Mouse (Mus musculus): ENCODE measurements around the gene Igfbp4. TPM values are rescaled to one million over a fixed set of nuclear protein-coding genes. Genes with fewer than 3 reads are reported as not detected.

The Igfbp4 gene
- polyA plus RNA-seq, 1 experiment, result 145 TPM

GRCm38 (mm10) chr11:99043632-99044031, 2.6 kb downstream of the Igfbp4 start:
- TF ChIP-seq POLR2A (IDR thresholded peaks at IDR 0.05; ENCODE audit: borderline replicate concordance, extremely low read depth, insufficient read depth, insufficient read length, poor library complexity, severe bottlenecking) (no peak), CTCF (IDR thresholded peaks at IDR 0.05; ENCODE audit: borderline replicate concordance, extremely low read depth, insufficient read depth, insufficient read length) (no peak)
- DNase-seq (ENCODE audit: low read depth), result no peak

DNA sequence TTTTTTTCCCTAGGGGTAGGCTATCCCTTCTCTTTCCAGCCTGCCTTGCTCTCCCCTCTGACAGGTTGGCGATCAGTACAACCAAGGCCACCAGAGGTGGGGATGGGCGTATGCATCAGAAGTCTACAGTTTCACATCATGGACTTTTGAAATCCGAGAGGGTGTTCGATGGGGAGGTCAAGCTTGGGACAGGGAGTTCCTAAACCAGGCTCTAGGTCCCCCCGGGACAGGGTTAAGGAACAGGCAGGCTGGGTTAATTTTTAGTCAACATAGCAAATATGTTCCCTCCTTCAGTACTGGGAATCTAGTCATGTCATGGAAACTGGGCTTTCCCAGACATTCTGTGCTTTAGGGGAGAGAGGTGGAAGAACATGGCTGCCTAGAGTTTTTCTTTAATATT, 3.3 kb downstream of the Igfbp4 start:
- no peak for TF ChIP-seq CTCF (IDR thresholded peaks at IDR 0.05; ENCODE audit: borderline replicate concordance, extremely low read depth, insufficient read depth, insufficient read length)
- TF ChIP-seq POLR2A (IDR thresholded peaks at IDR 0.05; ENCODE audit: borderline replicate concordance, extremely low read depth, insufficient read depth, insufficient read length, poor library complexity, severe bottlenecking), result no peak
- DNase-seq (ENCODE audit: low read depth), result no peak

GRCm38 (mm10) chr11:99045159-99045889, 4.3 kb downstream of the Igfbp4 start:
- no peak for DNase-seq (ENCODE audit: low read depth)
- no peak for TF ChIP-seq POLR2A (IDR thresholded peaks at IDR 0.05; ENCODE audit: borderline replicate concordance, extremely low read depth, insufficient read depth, insufficient read length, poor library complexity, severe bottlenecking)
- TF ChIP-seq CTCF (IDR thresholded peaks at IDR 0.05; ENCODE audit: borderline replicate concordance, extremely low read depth, insufficient read depth, insufficient read length), result no peak

- TF ChIP-seq CTCF (IDR thresholded peaks at IDR 0.05; ENCODE audit: borderline replicate concordance, extremely low read depth, insufficient read depth, insufficient read length) (no peak), POLR2A (IDR thresholded peaks at IDR 0.05; ENCODE audit: borderline replicate concordance, extremely low read depth, insufficient read depth, insufficient read length, poor library complexity, severe bottlenecking) (no peak)
These were observed 6.1 kb downstream of the Igfbp4 start for GRCm38 (mm10) chr11:99047120-99047519.

GRCm38 (mm10) chr11:99047643-99048042, 6.6 kb downstream of the Igfbp4 start:
- no peak for DNase-seq (ENCODE audit: low read depth)
- TF ChIP-seq CTCF (IDR thresholded peaks at IDR 0.05; ENCODE audit: borderline replicate concordance, extremely low read depth, insufficient read depth, insufficient read length) (no peak), POLR2A (IDR thresholded peaks at IDR 0.05; ENCODE audit: borderline replicate concordance, extremely low read depth, insufficient read depth, insufficient read length, poor library complexity, severe bottlenecking) (no peak)

More at GRCm38 (mm10) chr11:99047120-99047519, 6.1 kb downstream of the Igfbp4 start:
- peak; percentile 30 for DNase-seq (ENCODE audit: low read depth)

GRCm38 (mm10) chr11:99055143-99055542, 14.1 kb downstream of the Igfbp4 start:
- no peak for DNase-seq (ENCODE audit: low read depth)
- TF ChIP-seq POLR2A (IDR thresholded peaks at IDR 0.05; ENCODE audit: borderline replicate concordance, extremely low read depth, insufficient read depth, insufficient read length, poor library complexity, severe bottlenecking) (no peak), CTCF (IDR thresholded peaks at IDR 0.05; ENCODE audit: borderline replicate concordance, extremely low read depth, insufficient read depth, insufficient read length) (no peak)

DNA sequence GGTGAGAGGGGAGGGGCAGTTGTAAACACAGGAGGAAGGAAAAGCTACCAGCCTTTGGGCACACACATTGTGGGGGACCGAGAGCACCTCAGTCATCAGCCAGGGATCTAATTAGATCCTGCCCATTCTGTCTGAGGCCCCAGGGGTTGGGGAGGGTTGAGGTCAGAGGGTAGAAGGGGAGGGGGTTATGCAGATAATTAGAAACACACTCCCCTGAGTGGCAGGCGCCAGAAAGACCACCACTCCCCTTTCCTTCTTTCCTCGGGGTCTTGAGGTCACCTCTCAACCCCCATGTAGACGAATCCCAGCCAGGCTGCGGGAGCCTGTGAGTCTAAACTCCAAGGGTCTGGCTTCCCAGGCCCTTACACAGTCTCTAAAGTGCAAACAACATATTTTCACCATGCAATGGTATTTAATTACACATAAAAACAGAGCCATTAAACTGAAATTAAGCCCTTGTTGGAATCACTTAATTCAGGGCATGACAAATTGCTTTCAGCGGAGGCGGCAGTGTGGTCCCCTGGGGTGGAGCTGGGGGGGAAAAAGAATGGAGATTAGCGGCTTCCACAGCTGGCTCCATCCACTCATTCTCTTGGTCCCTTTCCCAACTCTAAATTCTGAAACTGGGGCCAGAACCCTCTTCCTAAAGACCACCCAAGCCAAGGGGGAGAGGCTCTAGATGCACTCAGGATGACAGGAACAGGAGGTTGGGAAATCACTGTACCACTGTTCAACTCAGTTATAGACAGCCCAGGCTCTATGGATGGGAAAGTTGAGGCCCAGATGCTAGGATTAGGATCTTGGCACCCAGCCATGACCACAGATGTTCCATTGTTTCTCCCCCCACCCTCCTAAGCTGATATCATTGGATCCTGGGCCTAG, 14.8 kb downstream of the Igfbp4 start:
- peak; percentile 50 for DNase-seq (ENCODE audit: low read depth)
- TF ChIP-seq CTCF (IDR thresholded peaks at IDR 0.05; ENCODE audit: borderline replicate concordance, extremely low read depth, insufficient read depth, insufficient read length) (no peak), POLR2A (IDR thresholded peaks at IDR 0.05; ENCODE audit: borderline replicate concordance, extremely low read depth, insufficient read depth, insufficient read length, poor library complexity, severe bottlenecking) (no peak)

GRCm38 (mm10) chr11:99060435-99060834, 19.4 kb downstream of the Igfbp4 start:
- TF ChIP-seq CTCF (IDR thresholded peaks at IDR 0.05; ENCODE audit: borderline replicate concordance, extremely low read depth, insufficient read depth, insufficient read length) (no peak), POLR2A (IDR thresholded peaks at IDR 0.05; ENCODE audit: borderline replicate concordance, extremely low read depth, insufficient read depth, insufficient read length, poor library complexity, severe bottlenecking) (no peak)
- DNase-seq (ENCODE audit: low read depth), result no peak

- TF ChIP-seq POLR2A (IDR thresholded peaks at IDR 0.05; ENCODE audit: borderline replicate concordance, extremely low read depth, insufficient read depth, insufficient read length, poor library complexity, severe bottlenecking), result no peak
- no peak for TF ChIP-seq CTCF (IDR thresholded peaks at IDR 0.05; ENCODE audit: borderline replicate concordance, extremely low read depth, insufficient read depth, insufficient read length)
- DNase-seq (ENCODE audit: low read depth), result no peak
These were observed 21.6 kb downstream of the Igfbp4 start for GRCm38 (mm10) chr11:99062661-99063060.

GRCm38 (mm10) chr11:99063406-99064131, 22.5 kb downstream of the Igfbp4 start:
- no peak for DNase-seq (ENCODE audit: low read depth)
- no peak for TF ChIP-seq CTCF (IDR thresholded peaks at IDR 0.05; ENCODE audit: borderline replicate concordance, extremely low read depth, insufficient read depth, insufficient read length)
- TF ChIP-seq POLR2A (IDR thresholded peaks at IDR 0.05; ENCODE audit: borderline replicate concordance, extremely low read depth, insufficient read depth, insufficient read length, poor library complexity, severe bottlenecking), result no peak

DNA sequence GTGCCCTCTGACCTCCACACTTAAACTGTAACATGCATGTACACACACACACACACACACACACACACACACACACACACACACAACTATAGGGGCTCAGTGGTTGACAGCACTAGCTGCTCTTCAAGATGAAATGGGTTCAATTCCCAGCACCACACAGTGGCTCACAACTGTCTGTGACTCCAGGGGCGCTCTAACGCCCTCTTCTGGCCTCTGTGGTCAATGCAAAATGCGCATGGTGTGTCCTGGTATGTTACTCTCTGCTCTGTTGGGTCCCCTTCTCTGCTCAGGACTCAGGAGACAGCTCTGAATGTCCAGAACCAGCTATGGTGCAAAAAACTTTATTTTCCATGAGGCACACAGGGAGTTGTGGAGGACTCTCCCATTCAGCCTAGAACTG, 24.3 kb downstream of the Igfbp4 start:
- DNase-seq (ENCODE audit: low read depth), result no peak
- TF ChIP-seq POLR2A (IDR thresholded peaks at IDR 0.05; ENCODE audit: borderline replicate concordance, extremely low read depth, insufficient read depth, insufficient read length, poor library complexity, severe bottlenecking), result no peak
- TF ChIP-seq CTCF (IDR thresholded peaks at IDR 0.05; ENCODE audit: borderline replicate concordance, extremely low read depth, insufficient read depth, insufficient read length), result no peak
